Mouse (Mus musculus) right cerebral cortex, postnatal 25 days (tissue): ENCODE measurements around the gene Mep1a.
"Not testable (repeated sequence)": the region's sequence is repeated elsewhere in the genome, so short reads cannot be mapped to it uniquely, and the experiment has no call there.

Experiments
- DNase-seq: peaks from one replicate; pipeline ENCODE4 v3.0.0; 2022

Gene Mep1a

DNA sequence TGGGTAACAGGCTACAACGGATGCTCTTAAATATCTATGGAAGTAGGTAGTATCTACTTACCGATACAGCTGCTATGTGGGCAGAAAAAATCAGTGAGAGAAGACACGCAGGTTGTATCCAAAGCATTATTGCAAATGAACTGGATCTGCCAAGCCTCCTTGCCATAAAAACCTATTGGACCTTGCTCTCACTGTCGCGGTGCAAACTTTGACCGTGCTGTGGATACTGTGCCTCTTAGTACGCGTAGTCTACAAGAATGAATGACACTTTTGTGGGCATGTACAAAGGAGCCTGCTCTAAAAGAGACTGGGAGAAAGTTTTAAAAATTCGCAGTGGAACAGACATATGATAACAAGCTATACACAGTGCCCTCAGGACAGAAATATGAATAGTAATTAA, at the start of gene Mep1a:
Gene Mep1a (minus strand): TSS at position 221 of the 400 bp plus-strand sequence.
- no peak for DNase-seq

DNA sequence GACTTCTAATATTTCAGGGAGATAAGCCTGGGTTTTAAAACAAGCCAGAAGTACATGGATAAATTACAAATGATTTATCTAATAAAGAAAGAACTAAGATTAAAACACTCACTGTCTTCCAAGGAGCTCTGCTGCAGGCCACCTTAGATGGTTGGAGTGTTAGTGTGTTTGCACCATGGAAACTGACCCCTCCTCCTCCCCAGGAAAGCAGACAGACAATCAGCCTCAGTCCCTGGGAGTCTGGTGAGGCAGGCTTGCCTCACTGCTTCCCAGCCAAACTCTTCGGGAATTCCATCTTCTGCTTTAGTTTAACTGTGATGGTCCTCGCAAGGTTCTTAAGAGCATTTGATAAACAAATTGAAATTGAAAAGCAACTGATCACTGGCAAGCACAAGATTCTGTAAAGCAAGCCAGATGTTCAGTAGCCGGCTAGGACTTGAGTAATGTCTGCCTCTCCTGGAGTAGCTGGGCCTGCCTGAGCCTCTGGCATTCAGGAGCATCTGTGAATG, 48.6 kb upstream of the Mep1a start:
- no peak for DNase-seq

DNA sequence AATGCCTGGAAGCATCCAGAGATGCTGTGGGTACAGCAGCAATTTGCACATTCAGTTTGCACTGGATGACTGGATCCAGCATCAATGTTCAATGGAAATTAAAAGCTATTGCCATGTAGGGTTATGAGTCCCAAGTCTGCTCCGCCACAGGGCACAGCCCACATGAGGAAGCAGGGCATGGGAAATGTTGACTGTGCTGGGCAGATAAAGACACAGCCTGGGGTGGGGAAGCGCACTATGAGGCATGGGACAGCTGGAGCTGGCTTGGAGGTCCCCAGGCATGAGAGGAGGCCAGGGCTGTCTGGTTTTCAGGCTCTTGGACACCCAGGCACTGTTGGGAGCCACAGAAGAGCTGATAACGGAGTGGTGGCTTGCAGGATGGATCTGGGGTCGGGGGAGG, 41.4 kb upstream of the Mep1a start:
- DNase-seq: no peak

DNA sequence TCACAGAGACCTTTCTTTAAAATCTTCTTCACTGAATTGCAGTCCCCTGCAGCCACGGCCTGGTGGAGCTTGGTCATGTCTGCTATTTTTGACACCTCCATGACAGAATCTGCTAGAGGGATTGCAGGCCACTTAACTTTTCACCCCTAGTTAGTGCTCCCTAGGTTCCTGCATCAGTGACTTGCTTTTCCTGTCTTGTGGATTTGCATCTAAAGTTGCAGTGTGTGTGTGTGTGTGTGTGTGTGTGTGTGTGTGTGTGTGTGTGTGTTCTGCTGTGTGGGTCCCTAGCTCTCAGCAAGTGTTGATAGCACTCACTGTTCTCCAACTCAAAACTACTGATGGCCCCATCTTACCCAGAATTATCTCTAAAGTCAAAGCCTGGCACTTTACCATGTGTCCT, 40.9 kb upstream of the Mep1a start, which contains the start of gene Ankrd66:
Gene Ankrd66 (minus strand): TSS at position 101 of the 400 bp plus-strand sequence.
- no peak for DNase-seq

DNA sequence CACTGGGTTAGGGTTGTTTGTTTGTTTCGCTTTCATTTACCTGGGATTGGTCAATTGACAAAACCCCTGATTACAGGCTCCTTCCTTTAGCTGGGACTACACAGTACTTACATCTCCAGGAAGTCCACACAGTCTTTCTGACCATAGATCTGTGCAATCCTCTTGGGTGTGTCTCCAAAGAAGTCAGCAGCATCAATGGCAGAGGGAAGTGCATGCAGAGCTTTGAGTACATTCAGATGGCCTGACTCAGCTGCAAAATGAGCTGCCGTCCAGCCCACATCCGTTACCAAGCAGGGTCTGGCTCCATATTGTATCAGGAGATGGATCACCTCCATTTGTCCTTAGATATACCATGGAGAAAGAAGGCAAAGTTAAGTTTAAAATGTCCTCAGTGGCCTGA, 36.2 kb upstream of the Mep1a start:
- no peak for DNase-seq

DNA sequence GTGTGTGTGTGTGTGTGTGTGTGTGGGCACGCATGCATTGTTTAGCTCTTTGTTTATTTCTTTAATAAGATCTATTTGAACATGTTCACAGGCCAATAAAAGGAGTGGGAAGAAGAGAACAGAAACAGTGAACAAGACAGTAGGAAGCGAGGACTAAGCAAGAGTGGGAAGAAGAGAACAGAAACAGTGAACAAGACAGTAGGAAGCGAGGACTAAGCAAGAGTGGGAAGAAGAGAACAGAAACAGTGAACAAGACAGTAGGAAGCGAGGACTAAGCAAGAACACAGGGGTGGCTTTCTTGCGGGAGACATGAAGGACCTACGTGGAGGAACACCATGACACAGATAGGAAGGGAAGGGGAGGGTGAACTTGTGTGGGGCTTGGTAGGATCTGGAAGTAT, 34.2 kb upstream of the Mep1a start:
- DNase-seq: not testable (repeated sequence)

DNA sequence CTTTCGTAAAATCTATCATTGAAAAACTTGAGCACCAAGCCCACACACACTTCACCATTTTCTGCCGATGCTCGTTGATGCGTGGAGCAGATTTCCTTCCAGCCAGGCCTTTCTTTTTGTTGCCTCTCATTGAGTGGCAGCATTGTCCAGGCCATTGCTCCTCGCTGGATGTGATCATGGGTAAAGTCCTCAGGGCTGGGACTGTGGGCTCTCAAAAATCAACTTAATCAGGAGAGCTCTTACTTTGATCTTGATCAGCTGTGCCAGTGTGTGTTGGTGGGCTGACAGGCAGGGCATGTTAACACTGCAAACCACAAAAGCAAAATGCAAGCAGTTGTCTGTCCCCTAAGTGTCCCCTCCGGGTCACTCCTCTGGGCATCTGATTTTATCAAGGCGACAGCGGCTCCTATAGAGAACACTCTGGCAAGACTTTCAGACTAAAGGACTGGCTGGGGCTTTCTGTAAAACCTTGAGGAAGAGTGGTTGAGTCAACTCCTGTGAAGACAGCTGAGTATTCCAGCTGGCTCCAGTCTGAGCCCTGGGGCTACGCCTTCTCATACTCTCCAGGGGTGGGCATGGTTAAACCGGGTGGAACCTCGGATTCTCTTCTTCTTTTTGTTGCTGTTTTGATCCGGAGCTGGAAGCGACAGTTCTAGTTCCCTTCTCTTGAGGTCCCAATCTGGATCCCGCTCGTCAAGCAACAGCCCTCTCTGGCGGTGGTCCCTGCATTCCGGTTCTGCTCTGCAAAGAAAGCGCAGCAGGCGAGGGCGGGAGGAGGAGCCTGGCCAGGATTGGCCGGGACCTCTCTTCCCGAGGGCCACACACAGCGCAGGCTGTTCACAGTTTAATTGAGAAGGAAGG, 32.0 kb upstream of the Mep1a start:
- peak; percentile 19 for DNase-seq

DNA sequence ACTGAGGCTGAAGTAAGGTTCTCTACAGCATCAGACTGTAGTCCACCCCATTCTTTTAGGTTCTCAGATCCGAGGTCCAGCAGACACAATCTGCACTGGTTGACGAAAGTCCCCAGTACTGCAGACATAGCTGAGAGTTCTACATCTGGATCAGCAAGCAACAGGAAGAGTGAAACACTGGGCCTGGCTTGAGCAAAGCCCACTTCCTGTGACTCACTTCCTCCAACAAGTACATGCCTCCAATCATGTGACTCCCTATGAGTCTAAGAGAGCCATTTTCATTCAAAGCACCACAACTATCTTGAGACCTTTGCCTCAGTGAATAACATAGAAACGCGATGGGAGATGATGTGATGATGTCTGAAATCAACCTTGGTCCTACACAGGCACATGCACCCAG, 28.6 kb upstream of the Mep1a start:
- no peak for DNase-seq

DNA sequence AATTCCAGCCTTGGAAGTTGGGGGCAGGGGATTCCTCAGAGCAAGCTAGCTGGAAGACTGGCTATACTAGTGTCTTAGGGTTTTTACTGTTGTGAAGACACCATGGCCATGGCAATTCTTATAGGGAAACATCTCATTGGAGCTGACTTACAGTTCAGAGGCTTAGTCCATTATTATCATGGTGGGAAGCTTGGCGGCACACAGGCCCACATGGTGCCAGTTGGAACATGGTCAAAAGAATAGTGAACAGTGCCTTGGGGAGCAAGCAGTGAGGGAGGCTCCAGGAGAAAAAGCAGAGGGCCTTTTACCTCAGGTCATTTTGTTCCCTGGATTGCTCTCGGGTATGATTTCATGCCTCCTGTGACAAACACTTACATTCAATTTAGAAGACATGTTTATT, 27.9 kb upstream of the Mep1a start:
- no peak for DNase-seq

DNA sequence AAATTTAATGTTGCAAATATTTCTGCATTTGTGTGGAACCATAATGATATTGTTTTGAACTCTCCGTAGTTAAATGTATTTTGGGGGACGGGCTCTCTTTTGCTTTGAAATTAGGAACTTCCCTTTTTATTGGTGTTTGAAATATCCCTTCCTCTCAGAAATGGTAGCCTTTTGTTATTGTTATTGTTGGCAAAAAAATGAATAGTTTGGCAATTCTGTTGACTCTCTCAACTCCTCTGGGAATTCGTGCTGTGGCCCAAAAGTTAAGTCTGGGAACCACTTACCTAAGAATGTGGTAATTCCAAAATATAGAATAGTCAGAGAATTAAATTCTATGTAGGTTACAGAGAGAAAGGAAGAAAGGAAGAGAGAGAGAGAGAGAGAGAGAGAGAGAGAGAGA, 17.6 kb upstream of the Mep1a start:
- no peak for DNase-seq

DNA sequence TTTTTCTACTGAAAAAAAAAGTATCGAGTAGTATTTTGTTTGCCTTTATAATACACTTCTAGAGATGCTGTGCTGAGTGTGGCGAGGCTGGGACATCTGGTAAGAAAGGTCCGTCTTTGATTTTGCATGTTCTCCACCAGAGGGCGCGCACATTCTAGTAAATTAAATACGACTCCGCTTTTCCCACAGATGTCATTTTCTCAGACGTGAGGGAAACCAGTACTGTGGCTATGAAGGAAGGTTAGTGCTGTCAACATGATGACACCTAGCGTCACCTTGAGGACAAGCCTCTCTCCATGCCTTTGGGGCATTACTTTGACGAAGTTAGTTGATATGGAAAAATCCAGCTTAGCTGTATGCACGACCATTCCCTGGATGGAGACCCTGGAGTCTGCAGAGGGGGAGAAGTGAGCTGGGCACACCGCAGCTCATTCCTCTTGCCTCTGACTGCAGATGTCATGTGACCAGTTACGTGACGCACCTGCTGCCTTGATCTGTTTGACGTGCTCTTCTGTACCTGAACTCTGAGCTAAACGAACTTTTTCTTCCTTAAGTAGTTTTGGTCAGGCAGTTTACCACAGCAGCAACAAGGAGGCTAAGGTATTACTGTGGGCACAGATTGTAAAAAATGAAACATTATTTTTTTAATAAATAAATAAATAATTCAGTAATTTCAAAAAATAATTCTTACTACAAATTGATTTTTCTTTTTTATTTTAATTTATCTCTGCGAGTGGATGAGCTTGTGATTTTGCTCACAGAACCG, 16.2 kb upstream of the Mep1a start:
- peak; percentile 49 for DNase-seq

DNA sequence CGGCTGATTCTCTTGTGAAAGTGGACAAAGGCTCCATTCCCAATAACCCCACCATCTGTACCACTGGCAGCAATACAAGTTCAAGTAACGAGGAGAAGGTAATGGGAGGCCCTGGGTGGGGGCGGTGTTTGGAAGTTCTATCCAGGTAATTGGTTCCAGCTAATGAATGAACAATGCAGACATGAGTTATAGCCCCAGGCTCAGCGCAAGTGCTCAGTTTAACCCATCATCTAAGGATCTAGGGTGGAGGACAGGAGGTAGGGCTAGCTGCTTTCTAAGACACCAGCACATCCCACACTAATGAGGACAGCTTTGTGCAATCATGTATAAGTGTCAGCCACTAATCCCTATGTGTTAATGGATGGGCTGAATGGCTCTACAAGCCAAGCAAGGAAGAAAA, 8.2 kb upstream of the Mep1a start:
- DNase-seq: no peak

DNA sequence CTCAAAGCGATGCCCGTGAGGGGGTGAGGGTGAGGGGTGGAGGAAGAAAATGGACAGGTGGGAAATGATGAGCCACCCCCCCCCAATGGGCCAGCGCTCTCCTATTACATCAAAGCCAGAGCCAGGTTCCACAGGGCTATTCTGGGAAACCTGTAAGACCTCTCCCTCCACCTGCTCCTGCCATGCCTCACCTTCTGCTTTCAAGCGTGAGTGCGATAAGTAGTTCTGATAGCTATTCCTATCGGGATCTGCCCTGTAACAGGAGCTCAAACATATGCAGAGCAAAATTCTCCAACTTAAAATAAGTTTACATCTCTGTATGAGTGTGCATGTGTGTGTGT, 2.0 kb upstream of the Mep1a start:
- DNase-seq: no peak

DNA sequence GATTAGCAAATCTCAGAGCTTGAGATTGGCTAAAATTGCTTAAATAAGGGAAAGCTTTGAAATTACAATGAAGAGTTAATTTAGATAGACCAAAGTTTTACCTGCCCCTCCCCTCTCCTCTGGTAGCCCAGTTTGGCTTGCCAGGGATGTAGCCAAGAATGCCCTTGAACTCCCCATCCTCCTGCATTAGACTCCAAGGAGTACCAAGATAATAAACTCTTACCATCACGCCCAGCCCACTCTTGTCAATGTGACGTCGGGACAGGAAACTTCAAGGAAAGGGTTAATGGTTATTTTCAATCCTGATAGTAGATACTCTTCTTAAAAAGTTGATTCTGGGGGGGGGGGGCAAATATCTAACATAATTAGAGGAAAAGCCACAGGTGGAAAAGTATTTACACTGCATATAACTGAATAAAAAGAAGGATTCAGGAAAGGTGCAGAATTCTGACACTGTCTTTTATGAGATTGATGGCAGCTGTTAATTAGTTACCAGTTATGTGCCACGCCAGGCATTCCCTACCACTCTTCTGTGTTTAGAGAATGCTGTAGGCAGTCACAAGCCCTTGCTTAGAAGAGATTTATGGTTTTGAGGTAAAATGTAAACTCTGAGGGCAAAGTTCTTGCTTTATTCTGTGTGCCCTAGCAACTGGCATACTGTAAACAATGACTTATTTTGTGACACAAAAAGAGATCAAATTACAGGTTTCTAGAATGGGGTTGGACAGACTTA, 1.4 kb upstream of the Mep1a start:
- no peak for DNase-seq

DNA sequence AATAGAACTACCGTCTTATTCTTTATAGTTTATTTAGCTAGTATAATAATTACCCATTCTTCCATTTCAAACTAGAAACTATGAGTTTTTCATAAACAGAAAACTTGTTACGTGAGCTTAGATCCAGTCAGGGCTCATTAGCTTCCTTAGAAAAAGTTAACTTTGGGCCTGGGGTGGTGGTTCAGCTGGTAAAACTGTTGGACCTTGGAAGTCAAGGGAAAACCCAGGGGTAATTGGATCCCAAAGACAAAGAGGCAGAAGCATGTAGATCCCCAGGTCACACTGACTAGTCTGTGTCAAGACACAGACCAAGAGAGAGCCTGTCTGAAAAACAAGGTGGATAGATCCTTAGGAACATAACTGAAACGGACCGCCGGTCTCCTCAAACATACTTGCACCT, 981 bp downstream of the Mep1a start:
- DNase-seq: no peak

DNA sequence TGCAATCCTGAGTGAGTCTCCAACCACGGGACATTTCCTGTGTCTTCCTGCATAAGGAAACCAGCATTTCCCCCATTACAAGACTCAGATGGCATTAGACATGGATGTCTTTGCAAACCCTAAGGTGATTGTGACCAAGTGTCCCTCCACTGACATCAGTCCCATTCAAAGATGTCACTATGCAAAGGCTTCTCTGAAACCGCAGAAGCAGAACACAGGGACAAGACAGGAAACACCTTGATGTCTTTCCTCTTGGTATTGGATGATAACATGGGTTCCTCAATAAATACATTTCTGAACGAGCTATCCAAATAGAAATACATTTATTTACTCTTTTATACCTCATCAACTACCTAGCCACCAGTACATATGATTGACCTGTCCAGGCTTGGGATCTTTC, 1.4 kb downstream of the Mep1a start:
- no peak for DNase-seq

DNA sequence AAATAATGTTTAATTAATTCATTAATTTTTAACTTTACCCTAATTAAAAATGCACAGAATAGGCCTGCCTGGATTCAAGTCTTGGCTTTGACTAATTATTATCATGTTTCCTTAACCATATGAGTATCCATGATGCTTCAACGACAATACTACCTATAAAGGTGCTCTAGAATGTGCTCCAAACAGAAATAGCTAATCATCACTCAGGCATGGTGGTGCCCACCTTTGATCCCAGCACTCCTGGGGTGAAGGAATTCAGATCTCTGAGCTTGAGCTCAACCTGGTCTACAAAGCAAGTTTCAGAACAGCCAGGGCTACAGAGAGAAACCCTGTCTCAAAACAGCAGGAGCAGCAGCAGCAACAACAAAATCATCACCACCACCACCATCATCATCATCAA, 2.1 kb downstream of the Mep1a start:
- DNase-seq: no peak

DNA sequence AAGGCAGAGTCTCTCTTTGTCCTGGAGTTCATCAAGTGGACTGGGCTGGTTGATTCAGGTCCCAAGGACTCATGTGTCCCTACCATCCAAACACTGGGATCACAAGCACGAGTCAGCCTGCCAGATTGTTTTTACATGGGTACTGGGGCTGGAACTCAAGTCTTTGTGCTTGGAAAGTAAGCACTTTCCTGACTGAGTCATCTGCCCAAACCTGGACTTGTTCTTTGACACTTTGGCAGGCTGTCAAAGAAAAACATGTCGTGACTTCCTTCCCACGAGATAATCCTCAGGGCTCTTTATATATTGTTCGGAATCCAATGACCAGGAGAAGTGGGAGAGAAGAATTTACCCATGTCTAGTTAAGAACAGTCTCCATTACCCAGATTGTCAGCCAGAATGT, 5.1 kb downstream of the Mep1a start:
- no peak for DNase-seq

DNA sequence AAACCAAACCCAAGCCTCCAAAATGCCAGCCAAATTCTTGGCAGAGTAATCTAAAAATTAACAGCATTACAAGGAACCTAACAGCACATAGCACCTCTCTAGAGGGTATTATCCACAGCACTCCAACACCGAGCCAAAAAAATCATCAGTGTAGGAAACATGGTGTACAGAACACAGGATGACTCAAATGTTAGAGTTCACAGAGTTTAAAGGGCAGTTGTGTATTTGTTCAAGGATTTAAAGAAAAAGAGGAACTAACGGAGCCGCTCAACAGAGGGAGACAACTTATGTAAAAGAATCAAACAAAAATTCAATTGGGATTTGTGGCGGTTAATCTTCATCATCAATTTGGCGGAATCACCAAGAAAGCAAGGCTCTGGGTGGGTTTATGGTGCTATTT, 7.1 kb downstream of the Mep1a start:
- no peak for DNase-seq

DNA sequence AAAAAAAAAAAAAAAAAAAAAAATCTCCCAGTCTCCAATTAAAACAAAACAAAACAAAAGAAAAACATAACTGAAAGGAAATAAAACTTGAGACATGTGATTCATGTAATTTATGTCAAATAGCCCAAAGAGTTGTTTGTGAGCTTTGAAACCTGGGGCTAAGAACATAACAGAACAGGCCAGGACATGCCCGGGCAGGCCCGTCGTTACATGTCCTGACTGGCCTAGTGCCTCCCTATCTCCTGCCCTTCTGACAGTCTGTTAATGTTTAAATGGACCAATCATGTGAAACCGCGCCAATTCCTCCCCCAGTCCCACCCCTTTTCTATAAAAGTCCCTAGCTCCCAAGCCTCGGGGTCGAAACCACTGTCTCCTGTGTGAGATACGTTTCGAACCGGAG, 12.2 kb downstream of the Mep1a start:
- not testable (repeated sequence) for DNase-seq

DNA sequence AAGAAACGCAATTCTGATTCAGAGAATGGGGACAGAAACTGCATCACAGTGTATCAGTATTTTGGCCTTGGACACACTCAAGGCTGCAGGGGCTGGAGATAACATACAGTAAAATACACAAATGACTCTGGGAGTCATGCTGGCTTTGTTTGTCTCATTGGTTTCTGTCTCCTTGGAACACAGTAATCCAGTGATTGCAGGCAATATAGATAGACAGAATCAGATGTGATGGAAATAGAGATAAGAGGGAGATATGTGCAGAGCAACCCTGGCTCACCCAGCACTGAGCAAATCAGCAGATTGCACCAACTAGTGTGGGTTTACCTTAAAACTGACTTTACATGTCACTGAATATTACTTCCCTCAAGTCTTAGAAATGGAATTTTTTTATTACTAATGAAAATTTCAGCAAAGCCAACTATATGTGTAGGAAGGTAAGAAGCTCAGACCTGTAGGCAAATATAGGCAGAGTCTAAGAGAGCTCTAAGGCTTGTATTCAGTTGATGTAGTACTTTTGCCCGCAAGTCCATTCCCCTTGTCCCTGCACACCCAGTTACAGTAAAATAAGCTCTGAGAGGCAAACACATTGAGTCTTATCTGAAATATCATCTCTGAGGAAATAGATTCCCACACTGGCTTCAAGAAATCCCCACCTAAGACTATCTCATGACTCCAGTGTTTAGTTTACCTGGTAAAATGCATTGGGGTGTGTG, 14.0 kb downstream of the Mep1a start:
- DNase-seq: no peak

DNA sequence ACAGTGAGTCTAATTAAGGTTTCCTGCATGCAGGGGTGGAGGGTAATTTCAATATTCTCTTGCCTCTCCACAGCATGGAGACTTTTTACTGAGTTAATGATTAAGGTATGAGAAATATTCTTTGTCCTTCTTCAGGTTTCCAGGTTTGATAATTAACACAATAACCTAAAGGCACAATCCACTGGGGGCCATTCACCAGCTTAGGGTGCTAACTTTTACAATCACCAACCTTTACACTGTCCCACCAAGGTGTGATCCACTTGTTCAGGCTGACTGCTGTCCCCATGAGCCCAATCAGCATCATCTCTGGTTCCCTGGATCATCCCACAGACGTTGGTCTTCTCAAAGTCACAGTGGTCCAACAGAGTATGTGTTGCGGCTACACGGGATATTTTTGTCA, 16.6 kb downstream of the Mep1a start:
- DNase-seq: no peak

DNA sequence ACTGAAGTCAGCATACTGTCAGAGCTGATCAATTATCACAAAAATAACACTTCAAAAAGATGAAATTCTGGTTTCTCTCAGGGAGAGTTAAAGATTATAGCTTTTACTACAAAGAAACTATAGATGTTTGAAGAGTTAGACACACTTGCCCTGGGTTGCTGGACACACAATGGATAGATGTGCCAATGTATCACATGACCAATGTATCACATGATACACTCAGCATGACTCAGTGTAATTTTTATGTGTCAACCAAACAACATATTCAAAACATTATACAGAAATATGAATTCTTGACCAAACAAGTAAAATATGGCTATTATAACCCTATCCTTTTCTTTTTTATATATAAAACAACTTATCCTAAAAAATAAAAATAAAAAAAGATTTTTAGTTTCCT, 25.0 kb downstream of the Mep1a start:
- no peak for DNase-seq
